Mouse (Mus musculus) cerebellum, adult 11 months (tissue): ENCODE measurements around the gene Atp8b3.
A peak's percentile ranks its signal among the peaks of the same experiment; 100 is the strongest.

Experiments
- DNase-seq: peaks from one replicate; pipeline ENCODE4 v3.0.0; 2022

The Atp8b3 gene

GRCm38 (mm10) chr10:80566375-80567092 lies 27.6 kb upstream of the Atp8b3 start:
- DNase-seq = peak; percentile 86

- DNase-seq = peak; percentile 90
These were observed 22.4 kb upstream of the Atp8b3 start, which contains the start of gene Rexo1 for GRCm38 (mm10) chr10:80561116-80561944. Gene Rexo1, minus strand, starts transcription at chr10:80561560.

- DNase-seq = no peak
These were observed 21.7 kb upstream of the Atp8b3 start for GRCm38 (mm10) chr10:80560621-80561020.

GRCm38 (mm10) chr10:80559431-80559830 lies 20.5 kb upstream of the Atp8b3 start:
- DNase-seq = no peak

- peak; percentile 71 for DNase-seq
These were observed 18.5 kb upstream of the Atp8b3 start for GRCm38 (mm10) chr10:80557346-80557965.

- DNase-seq = no peak
These were observed 15.1 kb upstream of the Atp8b3 start for GRCm38 (mm10) chr10:80553997-80554396.

- no peak for DNase-seq
These were observed 14.7 kb upstream of the Atp8b3 start for GRCm38 (mm10) chr10:80553575-80553974.

- DNase-seq = no peak
These were observed 13.4 kb upstream of the Atp8b3 start for GRCm38 (mm10) chr10:80552364-80552763.

- DNase-seq = no peak
These were observed 10.4 kb upstream of the Atp8b3 start for GRCm38 (mm10) chr10:80549279-80549678.

GRCm38 (mm10) chr10:80548428-80549006 lies 9.6 kb upstream of the Atp8b3 start:
- no peak for DNase-seq

- DNase-seq = no peak
These were observed 8.6 kb upstream of the Atp8b3 start for GRCm38 (mm10) chr10:80547539-80547938.

GRCm38 (mm10) chr10:80546945-80547344 lies 8.0 kb upstream of the Atp8b3 start:
- no peak for DNase-seq

GRCm38 (mm10) chr10:80545590-80545989 lies 6.7 kb upstream of the Atp8b3 start:
- no peak for DNase-seq

GRCm38 (mm10) chr10:80543873-80544272 lies 4.9 kb upstream of the Atp8b3 start:
- no peak for DNase-seq

- no peak for DNase-seq
These were observed 569 bp upstream of the Atp8b3 start for GRCm38 (mm10) chr10:80539493-80539892.

- DNase-seq = no peak
These were observed 744 bp downstream of the Atp8b3 start for GRCm38 (mm10) chr10:80538180-80538579.

- no peak for DNase-seq
These were observed 3.2 kb downstream of the Atp8b3 start for GRCm38 (mm10) chr10:80535711-80536110.

GRCm38 (mm10) chr10:80535071-80535470 lies 3.9 kb downstream of the Atp8b3 start:
- DNase-seq = no peak

GRCm38 (mm10) chr10:80533704-80534103 lies 5.2 kb downstream of the Atp8b3 start:
- DNase-seq = no peak

GRCm38 (mm10) chr10:80532783-80533182 lies 6.1 kb downstream of the Atp8b3 start:
- DNase-seq = no peak

GRCm38 (mm10) chr10:80526172-80526571 lies 12.8 kb downstream of the Atp8b3 start:
- DNase-seq = no peak

GRCm38 (mm10) chr10:80523299-80523698 lies 15.6 kb downstream of the Atp8b3 start:
- no peak for DNase-seq

GRCm38 (mm10) chr10:80519287-80519686 lies 19.6 kb downstream of the Atp8b3 start:
- DNase-seq = no peak
